Comparison of ENCODE assay signal across 1 mouse cellular context in genomic region chr3:41185305-41186097, GRCm38 (mm10).
TF ChIP-seq lines count a peak whose summit lies in the region.

No protein-coding gene starts in this region.

TF ChIP-seq in MEL, 35 proteins besides CTCF, POLR2A, EP300 and RAD21 (continued from another document):
- TF ChIP-seq HCFC1 (IDR thresholded peaks at IDR 0.05; ENCODE audit: low read depth, low read length), result no peak
